Mouse (Mus musculus) cerebral cortex, adult 2 months (tissue): ENCODE measurements around the gene Col2a1.

Experiments used
- WGBS: fragments of 180-500 bp; shearing (Covaris S2); methylation state at CpG from one replicate; pipeline ENCODE4 v1.1.7; 2018; 5-methylcytosine and 5-hydroxymethylcytosine counted together

Col2a1 gene

GRCm38 (mm10) chr15:97963989-97964835 lies 40.3 kb downstream of the Col2a1 start, which contains the start of gene Tmem106c:
Gene Tmem106c (plus strand): TSS chr15:97964200.
- WGBS, result under 1% methylated on average over 67 of the region's 67 CpGs

- 3% methylated on average over 13 of the region's 13 CpGs for WGBS
These were observed 41.0 kb downstream of the Col2a1 start for GRCm38 (mm10) chr15:97963329-97963988.

GRCm38 (mm10) chr15:97956416-97956815 lies 48.1 kb downstream of the Col2a1 start:
- 74% methylated on average over 11 of the region's 11 CpGs for WGBS

DNA sequence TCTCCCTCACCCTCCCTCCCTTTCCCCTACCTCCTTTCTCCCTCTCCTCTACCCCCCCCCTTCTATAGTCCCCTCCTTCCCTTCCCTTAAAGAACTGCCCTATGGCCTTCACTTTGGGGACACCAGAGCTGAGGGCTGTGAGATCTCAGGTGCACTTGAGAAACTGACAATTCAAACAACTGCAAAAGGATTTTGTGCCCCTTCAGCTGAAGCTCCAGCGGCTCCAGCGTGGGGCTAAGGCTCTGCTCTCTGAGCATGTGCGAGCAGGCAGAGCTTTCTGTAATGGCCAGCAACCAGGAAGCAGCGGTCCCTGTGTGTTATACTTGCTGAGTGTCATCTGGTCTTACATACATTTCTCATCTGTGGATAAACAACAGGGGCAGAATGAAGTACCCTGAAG lies 48.8 kb downstream of the Col2a1 start:
- WGBS, result 46% methylated on average over 4 of the region's 4 CpGs

DNA sequence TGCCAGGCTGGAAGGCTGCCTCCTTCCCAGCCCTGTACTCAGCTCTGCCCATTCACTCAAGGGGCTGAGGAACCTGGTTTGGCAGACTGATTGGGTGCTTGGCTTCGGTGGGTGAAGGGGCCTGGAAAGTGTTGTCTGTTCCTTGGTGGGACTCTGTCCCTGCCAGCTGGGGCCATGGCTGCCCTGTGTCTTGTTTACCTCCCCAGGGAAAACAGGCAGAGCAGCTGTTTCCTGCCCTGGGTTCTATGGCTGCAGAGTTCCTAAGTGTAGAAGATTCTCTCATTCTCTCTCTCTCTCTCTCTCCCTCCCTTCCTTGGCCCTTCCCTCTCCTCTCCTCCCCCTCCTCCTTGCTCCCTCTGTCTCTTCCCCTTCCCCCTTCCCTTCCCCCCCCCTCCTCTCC lies 49.2 kb downstream of the Col2a1 start:
- 60% methylated on average over 1 of the region's 1 CpGs for WGBS

DNA sequence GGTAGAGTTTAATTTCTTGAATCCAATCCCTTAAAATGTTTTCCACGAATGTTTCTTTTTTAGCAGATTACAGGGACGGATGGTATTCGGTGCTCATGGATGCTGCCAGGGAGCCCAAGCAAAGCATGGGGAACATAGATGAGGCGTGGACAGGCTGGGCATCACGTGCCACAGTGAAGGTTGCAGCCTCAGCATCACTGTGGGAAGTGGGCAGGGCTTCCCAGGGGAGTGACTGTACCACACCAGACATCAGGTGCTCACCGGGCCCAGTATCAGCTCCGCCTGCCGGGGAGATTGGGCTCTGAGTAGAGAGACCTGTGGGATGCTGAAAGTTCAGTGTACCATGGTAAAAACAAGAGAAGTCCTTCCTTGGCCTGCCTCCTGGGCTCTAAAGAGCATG lies 49.8 kb downstream of the Col2a1 start:
- 85% methylated on average over 8 of the region's 8 CpGs for WGBS

DNA sequence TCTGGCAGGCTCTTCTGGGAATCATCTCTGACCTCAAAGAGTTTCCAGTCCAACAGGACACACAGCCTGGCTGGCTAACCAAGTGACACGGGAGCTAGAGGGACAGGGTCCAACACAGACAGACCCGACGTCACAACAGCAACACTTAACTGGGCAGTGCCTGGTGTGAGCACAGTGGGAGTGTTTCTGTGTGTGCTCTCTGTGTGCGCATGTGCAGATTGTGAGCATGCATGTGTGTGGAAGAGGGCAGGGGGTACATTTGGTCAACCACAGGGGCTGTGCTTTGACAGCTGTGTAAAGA lies 51.7 kb downstream of the Col2a1 start:
- WGBS, result 52% methylated on average over 4 of the region's 4 CpGs

DNA sequence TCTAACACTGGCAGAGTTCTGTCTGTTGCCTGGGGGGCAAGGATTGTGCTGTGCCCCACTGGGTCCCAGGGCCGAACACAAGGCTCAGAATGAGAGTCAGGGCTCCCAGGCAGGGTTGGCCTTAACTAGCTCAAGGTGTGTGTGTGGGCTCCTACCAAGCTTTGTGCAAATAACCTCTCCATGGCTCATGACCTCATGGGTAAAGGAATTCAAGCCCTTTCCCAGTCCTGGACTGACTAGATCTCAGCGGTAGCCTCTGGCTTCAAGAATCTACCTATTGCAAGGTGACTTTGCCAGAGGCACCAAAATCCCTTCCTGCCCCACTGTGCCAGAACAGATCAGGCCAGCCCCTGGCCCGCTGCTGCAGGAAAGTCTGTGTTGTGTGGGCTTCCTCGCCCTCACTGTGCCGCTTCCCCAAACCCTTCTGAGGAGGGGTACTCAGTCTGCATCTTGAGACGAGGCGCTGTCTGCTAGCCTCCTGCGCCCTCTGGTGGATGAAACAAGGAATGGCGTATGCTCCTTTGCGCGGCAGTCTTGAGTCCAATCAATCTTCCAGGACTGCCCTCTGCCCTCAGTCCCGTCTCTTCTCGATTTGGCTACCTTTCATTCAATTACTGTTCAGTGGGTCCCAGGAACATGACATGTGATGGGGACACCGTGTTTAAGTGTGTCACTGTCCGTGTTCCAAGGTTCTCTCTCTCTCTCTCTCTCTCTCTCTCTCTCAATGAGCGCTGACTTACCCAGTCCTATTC lies 52.2 kb downstream of the Col2a1 start:
- 13% methylated on average over 16 of the region's 16 CpGs for WGBS

DNA sequence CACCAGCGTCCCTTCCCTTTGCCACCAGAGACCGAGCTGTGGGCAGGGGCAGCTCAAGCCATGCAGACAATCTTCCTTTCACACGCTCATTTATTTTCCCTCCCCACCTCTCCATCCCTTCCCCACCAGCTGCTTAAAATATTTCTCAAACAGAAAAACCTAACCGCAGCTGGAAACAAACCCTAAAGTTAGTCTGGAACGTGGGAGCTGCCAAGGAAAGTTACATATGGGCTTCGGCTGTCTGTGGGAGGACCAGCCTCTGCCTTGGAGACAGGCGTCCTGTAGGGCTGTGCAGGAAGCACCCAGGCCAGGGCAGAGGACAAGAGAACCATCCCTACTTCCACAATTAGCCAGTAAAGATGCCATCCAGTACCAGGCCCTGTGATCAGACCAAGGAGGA lies 54.3 kb downstream of the Col2a1 start:
- 42% methylated on average over 7 of the region's 7 CpGs for WGBS

- WGBS, result 73% methylated on average over 3 of the region's 3 CpGs
These were observed 54.8 kb downstream of the Col2a1 start for GRCm38 (mm10) chr15:97949706-97950105.

DNA sequence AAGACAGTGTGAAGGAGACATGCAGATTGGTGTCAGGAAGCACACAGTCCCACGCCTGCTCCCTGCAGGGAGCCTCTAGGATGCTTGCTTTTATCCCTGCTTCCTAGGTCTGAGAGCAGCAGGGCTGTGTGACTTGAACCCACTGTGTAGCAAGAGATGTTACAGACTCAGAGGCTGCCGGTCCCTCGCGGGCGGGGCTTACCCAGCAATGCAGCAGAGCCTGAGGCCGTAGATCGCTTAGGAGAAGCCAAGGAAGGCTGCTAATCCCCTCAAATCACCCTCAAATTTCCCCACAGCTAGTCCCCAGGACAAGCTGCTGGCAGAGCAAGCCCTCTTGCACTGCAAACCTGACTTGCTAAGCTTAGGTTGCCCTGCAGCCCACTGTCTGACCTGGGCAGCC lies 55.8 kb downstream of the Col2a1 start:
- WGBS, result 66% methylated on average over 7 of the region's 7 CpGs

DNA sequence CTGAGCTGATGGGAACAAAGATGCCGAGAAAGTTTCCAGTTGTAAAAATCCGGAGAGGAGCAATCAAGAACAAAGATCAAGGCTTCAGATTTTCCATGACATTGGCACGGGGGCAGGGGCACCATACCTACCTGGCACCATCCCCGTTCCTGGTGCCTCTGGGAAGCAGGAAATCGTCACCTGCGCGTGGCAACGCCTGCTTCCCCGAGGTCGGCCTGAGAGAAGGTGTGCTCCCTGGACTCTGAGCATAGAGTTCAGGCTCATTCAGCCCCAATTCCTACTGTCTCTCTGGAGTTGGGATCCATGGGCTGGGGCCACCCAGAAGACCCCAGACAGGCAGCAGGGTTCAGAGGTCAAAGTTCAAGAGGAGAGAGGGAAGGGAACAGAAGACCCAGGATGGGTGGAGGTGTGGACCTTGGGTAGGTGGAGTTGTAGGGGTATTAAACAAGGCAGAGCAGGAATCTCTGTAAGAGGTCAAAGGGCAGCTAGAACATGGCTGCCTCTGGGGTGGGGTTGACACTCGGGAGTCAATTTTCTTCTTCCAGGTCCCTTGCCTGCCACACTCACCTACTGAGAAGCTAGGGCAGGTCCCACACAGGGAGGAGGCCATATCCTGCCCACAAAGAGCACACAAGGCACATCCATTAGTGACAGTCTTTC lies 58.7 kb downstream of the Col2a1 start:
- WGBS, result 87% methylated on average over 10 of the region's 11 CpGs

DNA sequence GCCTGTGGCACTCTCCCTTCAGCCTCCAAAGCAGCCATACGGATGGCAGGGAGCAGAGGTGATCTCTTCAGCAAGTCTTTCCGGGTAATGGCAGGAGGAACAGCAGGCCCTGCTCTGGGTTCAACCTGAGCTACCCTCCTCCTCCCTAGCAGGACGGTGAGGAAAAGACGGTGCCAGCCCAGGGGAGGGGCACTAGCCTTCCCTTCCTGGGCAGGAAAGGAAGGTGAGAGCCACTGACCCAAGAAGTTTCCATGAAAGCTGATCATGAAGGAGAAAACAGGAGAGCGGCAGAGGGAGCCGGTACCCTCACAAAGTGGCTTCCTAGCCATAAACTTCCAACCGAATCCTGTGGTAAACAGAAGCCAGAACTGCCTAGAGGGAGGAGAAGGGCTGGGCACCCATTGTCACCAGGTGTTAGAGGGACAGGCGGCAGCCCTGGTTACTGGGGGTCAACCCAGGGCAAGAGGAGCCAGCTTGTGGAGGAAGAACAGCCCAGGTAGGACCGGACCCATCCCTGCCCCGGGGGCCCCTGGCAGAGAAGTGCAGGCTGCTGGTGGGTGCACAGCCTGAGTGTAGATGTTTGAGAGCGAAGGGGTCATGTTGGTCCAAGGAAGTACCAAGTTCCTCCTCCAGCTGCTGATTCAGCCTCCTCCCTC lies 59.4 kb downstream of the Col2a1 start:
- WGBS, result 78% methylated on average over 11 of the region's 11 CpGs

DNA sequence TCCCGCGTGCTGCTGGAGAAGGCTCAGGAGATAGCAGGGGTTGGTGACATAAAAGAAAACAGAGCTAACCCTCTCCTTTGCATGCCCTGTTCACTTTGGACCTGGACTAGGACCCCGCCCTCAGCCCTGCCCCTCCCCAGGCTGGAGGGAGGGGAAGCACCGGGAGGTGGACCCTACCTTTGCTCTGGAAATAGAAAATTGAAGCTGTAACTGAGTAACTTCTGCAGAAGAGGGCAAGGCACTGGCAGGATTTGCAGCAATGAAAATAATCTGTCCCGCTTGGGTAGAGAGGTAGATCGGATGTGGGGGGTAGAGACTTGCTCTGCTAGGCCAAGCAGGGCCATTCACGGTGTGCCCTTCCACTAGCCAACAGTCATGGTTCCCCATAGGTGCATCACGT lies 61.1 kb downstream of the Col2a1 start:
- 91% methylated on average over 8 of the region's 8 CpGs for WGBS

DNA sequence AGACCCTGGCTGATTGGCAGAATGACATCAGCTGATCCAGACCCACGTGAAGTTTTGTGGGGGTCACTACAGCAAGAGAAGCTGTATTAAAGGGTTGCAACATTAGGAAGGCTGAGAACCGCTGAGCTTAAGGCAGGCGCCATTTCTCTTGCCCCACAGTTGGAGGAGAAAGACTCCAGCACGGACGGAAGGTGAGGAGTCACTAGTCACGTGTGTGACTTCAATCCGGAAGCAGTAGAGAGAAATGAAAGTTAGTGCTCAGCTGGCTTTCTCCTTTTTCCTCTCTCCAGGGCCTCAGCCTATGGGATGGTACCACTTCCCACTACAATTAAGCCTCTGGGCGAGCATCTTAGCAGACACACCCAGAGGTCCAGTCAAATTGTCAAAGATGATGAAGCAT lies 62.0 kb downstream of the Col2a1 start:
- WGBS, result 87% methylated on average over 8 of the region's 8 CpGs

DNA sequence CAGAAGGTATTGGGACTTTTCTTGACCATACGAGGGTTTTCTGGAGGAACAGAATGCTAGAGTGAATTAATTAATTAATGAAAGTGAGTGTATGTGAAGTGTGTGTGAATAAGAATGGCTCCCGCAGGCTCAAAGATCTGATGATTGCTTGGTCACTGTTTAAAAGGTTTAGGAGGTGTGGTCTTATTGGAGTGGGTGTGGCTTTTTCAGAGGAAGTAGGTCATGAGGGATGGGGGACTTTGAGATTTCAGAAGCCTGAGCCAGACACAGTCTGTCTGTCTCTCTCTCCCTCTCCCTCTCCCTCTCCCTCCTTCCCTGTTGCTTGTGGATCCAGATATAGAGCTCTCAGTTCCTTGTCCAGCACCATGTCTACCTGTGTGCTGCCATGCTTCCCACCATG lies 63.2 kb downstream of the Col2a1 start:
- WGBS, result 80% methylated on average over 2 of the region's 2 CpGs

- WGBS, result 93% methylated on average over 2 of the region's 2 CpGs
These were observed 64.4 kb downstream of the Col2a1 start for GRCm38 (mm10) chr15:97940088-97940487.

GRCm38 (mm10) chr15:97938580-97938979 lies 65.9 kb downstream of the Col2a1 start:
- 53% methylated on average over 6 of the region's 6 CpGs for WGBS

GRCm38 (mm10) chr15:97932441-97932840 lies 72.1 kb downstream of the Col2a1 start:
- WGBS, result 77% methylated on average over 12 of the region's 12 CpGs

- 74% methylated on average over 13 of the region's 13 CpGs for WGBS
These were observed 75.2 kb downstream of the Col2a1 start for GRCm38 (mm10) chr15:97929259-97929824.

DNA sequence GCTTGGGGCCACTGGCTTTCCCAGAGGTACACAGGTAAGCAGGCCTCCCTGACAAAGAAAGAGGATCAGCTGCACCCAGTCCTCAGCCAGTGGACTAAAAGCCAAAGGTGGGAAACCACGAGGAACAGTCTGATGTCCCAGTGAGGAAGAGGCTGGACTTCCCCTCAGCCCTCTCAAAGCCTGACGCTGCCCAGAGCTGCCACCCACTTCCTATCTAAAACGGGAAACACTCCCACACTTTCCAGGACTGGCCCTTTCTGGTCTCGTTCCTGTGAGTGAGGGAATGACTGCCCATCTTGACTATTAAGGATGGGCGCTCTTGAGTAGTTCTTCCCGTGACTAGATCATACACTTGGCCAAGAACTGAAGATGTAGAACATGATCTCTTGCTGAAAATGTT lies 76.7 kb downstream of the Col2a1 start:
- WGBS, result 54% methylated on average over 6 of the region's 6 CpGs
